Mouse (Mus musculus): ENCODE results near the gene Olfr1252.

Olfr1252 gene

DNA sequence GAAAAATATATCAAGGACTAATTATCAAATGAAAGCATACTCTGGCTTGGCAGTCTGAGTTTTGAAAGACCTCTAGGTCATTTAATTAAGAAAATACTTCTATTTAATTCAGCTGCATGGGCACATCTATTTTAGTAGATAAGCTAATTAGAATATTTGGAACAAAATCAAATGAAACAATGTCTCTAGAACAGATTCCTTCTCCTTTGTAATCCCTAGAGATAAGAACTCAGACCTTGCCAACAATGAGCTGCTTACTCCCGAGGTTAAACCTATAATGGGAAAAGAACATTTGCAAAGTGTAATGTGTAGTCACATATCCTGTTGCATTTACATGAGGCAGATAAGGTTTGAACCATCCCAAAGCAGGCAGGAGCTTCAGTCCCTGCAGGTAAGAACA is at the start of gene Olfr1252:
Olfr1252 (minus strand) TSS at position 101 of the 400 bp plus-strand sequence.
- no peak for DNase-seq (ENCODE audit: low spot score in 2 of 2)

DNA sequence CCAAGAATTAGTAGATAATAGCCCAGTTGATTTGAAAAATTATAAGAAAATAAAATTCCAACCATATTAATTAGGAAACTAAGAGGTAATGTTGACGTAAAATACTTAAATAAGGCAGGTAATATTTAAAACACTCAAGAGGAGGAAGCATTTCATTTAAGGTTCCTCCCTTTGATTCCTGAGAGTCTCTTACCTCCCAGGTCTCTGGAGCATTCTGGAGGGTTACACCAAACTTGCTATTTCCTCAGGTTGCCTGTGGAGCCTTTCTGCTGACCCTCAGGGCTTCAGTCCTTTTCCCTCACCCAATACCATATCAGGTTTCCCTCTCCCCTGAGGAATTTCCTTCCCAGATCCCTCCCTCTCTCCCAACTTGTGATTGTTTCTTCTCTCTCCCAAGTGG is 32.2 kb upstream of the Olfr1252 start, which contains the start of gene Olfr1253:
Olfr1253 (minus strand) TSS at position 101 of the 400 bp plus-strand sequence.
- no peak for DNase-seq (ENCODE audit: low spot score in 2 of 2)

DNA sequence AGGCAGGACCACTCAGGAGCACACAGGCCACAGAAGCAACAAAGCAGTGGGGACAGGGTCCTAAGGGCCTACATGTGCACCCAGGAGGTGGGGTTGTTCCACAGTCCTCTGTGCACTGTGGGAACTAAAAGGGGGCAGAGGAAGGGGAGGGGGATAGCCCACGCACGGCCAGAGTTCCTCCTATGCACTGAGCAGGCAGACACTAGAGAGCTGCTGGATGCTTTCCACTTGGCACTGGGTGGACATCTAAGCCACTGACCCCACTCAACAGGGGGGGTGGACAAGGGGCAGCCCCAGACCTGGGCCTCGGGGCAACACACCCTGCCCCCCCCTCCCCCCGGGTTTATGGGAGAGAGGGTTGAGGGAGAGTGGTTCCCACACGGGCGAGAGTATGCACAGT is 32.8 kb downstream of the Olfr1252 start:
- no peak for DNase-seq (ENCODE audit: low spot score in 2 of 2)

DNA sequence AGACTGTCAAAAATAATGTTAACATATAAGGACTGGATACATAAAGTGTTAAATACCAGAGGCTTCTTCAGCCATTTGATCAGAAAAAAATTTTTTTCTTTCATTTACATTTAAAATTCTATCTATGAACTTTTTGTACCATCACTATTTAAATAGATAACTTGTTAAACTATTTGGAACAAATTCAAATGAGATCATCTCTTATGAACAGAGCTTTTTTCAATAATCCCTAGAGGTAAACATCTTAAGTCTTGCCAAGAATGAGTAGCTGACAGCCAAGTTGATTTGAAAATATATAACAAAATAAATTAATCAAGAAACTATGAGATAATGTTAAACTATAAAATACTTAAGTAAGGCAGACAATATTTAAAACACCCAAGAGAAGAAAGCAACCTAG is 53.0 kb downstream of the Olfr1252 start, which contains the start of gene Olfr1251:
Olfr1251 (minus strand) TSS at position 101 of the 400 bp plus-strand sequence.
- no peak for DNase-seq (ENCODE audit: low spot score in 2 of 2)
